Mouse (Mus musculus): Measurements from ENCODE around the gene Lactbl1. TPM values are rescaled to one million over a fixed set of nuclear protein-coding genes. Genes with fewer than 3 reads are reported as not detected.

Lactbl1 gene
- polyA plus RNA-seq, 1 experiment from 2014 or later = not detected

GRCm38 (mm10) chr4:136602568-136602967, 19.9 kb upstream of the Lactbl1 start, which contains the start of gene Kdm1a:
Gene Kdm1a, minus strand, starts transcription at chr4:136602723.
- Histone ChIP-seq H3K4me2 (peak within 1 kb of the TSS; percentile 76), H3K4me3 (peak within 1 kb of the TSS; percentile 99), H3K9ac (peak within 1 kb of the TSS; percentile 100), H3K36me3 (no peaks in the 10 kb centered on the region), H3K9me3 (no peaks in the 10 kb centered on the region), H3K27ac (replicated peaks) (peak within 1 kb of the TSS; percentile 96), H3K4me1 (replicated peaks) (peaks cover 30% of the 10 kb centered on the region), H3K27me3 (no peaks in the 10 kb centered on the region)
- WGBS = under 1% methylated on average over 31 of the region's 45 CpGs
- peak; percentile 91 for ATAC-seq (ENCODE audit: low read depth)

DNA sequence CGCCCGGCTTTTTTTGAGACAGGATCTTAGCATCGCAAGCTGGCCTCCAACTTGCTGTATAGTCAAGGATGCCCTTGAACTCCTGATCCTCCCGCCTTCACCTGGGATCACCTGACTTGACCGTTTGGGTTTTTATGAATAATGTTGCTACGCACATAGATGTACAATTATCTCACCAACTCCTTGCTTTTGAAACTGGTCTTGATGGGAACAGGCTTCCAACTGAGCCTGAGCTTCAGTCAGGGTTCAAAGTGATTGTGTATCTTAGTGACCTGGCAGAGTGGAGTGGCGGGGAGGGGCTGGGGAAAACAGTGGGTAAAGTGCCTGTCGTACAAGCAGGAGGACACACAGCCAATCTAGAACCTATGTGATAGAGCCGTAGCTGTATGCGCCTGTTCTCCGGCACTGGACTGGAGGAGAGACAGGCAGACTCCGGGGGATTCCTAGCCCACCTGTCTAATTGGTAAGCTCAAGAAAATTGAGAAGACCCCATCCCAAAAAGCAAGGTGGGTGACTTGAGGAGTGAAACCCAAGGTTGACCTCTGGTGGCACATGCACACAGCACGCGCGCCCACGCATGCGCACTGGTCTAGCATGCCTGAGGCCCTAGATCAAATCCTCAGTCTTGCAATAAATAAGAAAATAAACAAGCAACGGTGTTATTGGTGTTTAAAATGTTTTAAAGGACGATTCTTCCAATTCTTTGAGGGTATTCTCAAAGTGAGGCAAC, 16.5 kb upstream of the Lactbl1 start:
- 90% methylated on average over 19 of the region's 19 CpGs for WGBS

GRCm38 (mm10) chr4:136610387-136610856, 12.0 kb upstream of the Lactbl1 start, which contains the start of gene Tex46:
Gene Tex46, plus strand, starts transcription at chr4:136610437.
- Histone ChIP-seq H3K27ac (replicated peaks) (no peak within 1 kb of the TSS), H3K4me3 (no peak within 1 kb of the TSS), H3K27me3 (no peaks in the 10 kb centered on the region), H3K4me1 (replicated peaks) (no peaks in the 10 kb centered on the region), H3K4me2 (no peak within 1 kb of the TSS), H3K9me3 (no peaks in the 10 kb centered on the region), H3K36me3 (no peaks in the 10 kb centered on the region), H3K9ac (no peak within 1 kb of the TSS)
- WGBS = 64% methylated on average over 4 of the region's 4 CpGs
- ATAC-seq (ENCODE audit: low read depth) = no peak

More for the DNA sequence above, 16.5 kb upstream of the Lactbl1 start:
- H3K4me3 ChIP-seq = no peak overlapping the region
- no peaks in the 10 kb centered on the region for H3K27me3 ChIP-seq
- H3K9ac ChIP-seq = no peak overlapping the region
- ATAC-seq (ENCODE audit: low read depth) = no peak
- peaks cover 4% of the 10 kb centered on the region for H3K4me1 ChIP-seq (replicated peaks)
- no peaks in the 10 kb centered on the region for H3K9me3 ChIP-seq
- no peaks in the 10 kb centered on the region for H3K36me3 ChIP-seq
- H3K4me2 ChIP-seq = no peak overlapping the region
- H3K27ac ChIP-seq (replicated peaks) = no peak overlapping the region

DNA sequence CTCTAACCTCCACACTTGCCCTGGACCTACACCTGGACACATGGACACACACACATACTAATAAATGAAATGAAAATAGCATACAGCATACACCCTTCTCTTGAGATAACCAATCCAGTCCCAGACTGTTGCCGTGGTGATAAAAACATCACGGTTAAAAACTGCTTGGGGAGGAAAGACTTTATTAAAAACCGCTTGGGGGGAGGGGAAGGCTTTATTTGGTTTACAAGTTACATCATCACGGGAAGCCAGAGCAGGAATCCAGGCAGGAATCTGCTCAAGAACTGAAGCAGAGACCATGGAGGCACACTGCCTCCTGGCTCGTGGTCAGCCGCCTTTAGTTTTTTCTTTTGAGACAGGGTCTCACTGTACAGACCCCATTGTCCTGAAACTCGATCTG, 8.8 kb upstream of the Lactbl1 start:
- no peaks in the 10 kb centered on the region for H3K4me1 ChIP-seq (replicated peaks)

DNA sequence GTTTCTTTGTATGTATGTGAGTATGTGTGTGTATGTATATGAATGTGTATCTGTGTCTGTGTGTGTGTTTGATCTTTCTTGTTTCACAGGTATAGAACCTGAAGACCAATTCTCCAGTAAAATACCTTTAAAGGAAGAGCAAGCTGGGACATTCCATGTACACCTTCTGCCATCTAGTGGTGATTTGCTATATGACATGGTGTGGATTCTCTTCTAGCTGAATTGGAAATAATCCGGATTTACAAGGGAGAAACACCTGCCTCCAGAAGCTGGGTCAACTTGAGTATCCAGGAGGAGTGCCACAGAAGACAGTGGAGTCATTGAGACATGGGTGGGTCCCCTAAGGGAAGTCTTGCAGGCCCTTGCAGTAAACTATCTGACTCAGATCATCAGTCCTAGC, 1.1 kb upstream of the Lactbl1 start:
- no peaks in the 10 kb centered on the region for H3K9me3 ChIP-seq
- ATAC-seq (ENCODE audit: low read depth) = no peak
- WGBS = 3% methylated on average over 1 of the region's 1 CpGs
- no peak overlapping the region for H3K9ac ChIP-seq
- H3K4me1 ChIP-seq (replicated peaks) = 0 out of 2 replicates have a peak, but pooled peaks cover 6% of the 10 kb centered on the region
- no peak overlapping the region for H3K27ac ChIP-seq (replicated peaks)
- no peak overlapping the region for H3K4me2 ChIP-seq
- peaks cover 4% of the 10 kb centered on the region; the same call in 1 of the 2 replicates for H3K27me3 ChIP-seq
- no peak overlapping the region for H3K4me3 ChIP-seq
- no peaks in the 10 kb centered on the region for H3K36me3 ChIP-seq

More for the DNA sequence above, 8.8 kb upstream of the Lactbl1 start:
- no peak for ATAC-seq (ENCODE audit: low read depth)
- Histone ChIP-seq H3K36me3 (no peaks in the 10 kb centered on the region), H3K9me3 (no peaks in the 10 kb centered on the region), H3K9ac (no peak overlapping the region), H3K27me3 (no peaks in the 10 kb centered on the region), H3K4me2 (no peak overlapping the region), H3K4me3 (no peak overlapping the region), H3K27ac (replicated peaks) (no peak overlapping the region)
- WGBS = 64% methylated on average over 7 of the region's 7 CpGs

DNA sequence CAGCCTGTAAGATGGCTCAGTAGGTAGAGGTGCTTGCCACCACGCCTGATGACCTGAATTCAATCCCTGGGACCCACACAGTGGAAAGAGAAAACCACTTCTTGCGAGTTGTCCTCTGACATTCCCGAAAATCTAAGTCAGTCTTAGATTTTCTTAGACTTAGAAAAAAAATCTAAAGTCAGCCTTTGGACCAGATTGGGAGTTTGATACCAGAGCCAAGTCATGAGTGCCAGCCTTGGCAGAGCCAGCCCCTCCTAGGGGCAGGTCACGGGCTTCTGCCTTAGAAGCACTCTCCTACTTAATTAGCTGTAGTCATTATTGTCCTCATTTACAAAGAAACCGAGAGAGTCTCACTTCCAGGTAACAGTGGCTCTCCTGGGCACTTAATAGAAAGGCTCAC, 465 bp upstream of the Lactbl1 start:
- Histone ChIP-seq H3K4me2 (no peak overlapping the region), H3K36me3 (no peaks in the 10 kb centered on the region), H3K4me1 (replicated peaks) (0 out of 2 replicates have a peak, but pooled peaks cover 6% of the 10 kb centered on the region), H3K27ac (replicated peaks) (no peak overlapping the region), H3K27me3 (peaks cover 4% of the 10 kb centered on the region; the same call in 1 of the 2 replicates), H3K4me3 (no peak overlapping the region), H3K9ac (no peak overlapping the region), H3K9me3 (no peaks in the 10 kb centered on the region)
- ATAC-seq (ENCODE audit: low read depth) = no peak
- WGBS = 56% methylated on average over 5 of the region's 5 CpGs

GRCm38 (mm10) chr4:136626590-136626989, 4.2 kb downstream of the Lactbl1 start:
- no peaks in the 10 kb centered on the region for H3K36me3 ChIP-seq
- H3K9me3 ChIP-seq = no peaks in the 10 kb centered on the region
- no peak overlapping the region for H3K4me2 ChIP-seq
- H3K4me1 ChIP-seq (replicated peaks) = peaks cover 5% of the 10 kb centered on the region
- no peak overlapping the region for H3K9ac ChIP-seq
- no peak overlapping the region for H3K4me3 ChIP-seq
- 73% methylated on average over 6 of the region's 6 CpGs for WGBS
- no peak overlapping the region for H3K27ac ChIP-seq (replicated peaks)
- H3K27me3 ChIP-seq = peaks cover 4% of the 10 kb centered on the region; the same call in 1 of the 2 replicates
- ATAC-seq (ENCODE audit: low read depth) = no peak

DNA sequence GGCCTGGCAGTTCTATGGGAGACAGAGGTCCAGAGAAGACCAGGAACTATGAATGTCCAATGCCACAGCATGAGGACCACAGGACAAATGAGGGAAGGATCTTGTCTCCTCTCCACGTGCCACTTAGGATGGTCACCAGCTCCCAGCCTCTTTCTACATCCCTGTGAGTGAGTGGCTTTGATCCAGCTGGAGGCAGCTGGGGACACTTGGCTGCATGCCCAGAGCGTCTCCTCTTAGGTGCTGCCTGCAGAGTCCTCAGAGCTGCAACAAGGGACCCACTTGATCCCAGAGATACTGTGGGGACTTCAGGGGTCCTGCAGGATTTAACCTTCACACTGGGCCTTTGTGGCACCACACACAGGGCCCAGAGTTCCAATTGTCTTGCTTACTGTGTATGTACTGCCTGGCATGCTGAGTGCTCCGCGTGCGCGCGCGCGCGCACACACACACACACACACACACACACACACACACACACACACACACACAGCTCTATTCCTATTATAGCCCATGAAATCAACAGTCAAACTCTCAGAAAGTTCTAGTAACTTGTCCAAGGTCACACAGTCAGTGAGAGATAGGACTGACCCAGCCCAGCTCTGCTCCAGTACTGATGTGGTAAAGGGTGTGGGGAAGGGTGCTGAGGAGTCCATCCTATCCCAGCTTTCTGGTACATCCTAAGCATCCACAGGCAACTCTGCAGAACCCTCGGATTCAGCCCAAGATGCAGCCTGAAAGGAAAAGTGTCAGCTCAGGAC, 9.0 kb downstream of the Lactbl1 start:
- WGBS = 78% methylated on average over 11 of the region's 11 CpGs
- H3K4me3 ChIP-seq = no peak overlapping the region
- no peak for ATAC-seq (ENCODE audit: low read depth)
- peaks cover 5% of the 10 kb centered on the region for H3K4me1 ChIP-seq (replicated peaks)
- H3K4me2 ChIP-seq = no peak overlapping the region
- H3K36me3 ChIP-seq = no peaks in the 10 kb centered on the region
- no peak overlapping the region for H3K9ac ChIP-seq
- H3K27ac ChIP-seq (replicated peaks) = no peak overlapping the region
- H3K27me3 ChIP-seq = peaks cover 9% of the 10 kb centered on the region
- H3K9me3 ChIP-seq = no peaks in the 10 kb centered on the region

DNA sequence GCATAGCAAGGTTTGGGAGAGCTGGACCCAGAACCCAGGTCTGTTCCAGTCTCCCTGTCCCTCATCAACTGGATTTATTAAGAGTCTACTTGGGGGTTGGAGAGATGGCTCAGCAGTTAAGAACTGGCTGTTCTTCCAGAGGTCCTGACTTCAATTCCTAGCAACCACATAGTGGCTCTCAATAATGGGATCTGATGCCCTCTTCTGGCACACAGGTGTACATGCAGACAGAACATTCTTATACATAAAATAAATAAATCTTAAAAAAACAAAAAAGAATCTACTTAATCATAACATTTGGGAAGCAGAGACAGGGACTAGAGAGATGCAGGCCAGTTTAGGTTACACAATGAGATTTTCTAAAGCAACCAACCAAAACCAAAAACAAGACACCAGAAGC, 13.6 kb downstream of the Lactbl1 start:
- no peak for ATAC-seq (ENCODE audit: low read depth)
- Histone ChIP-seq H3K4me3 (no peak overlapping the region), H3K9me3 (no peaks in the 10 kb centered on the region), H3K27me3 (peaks cover 34% of the 10 kb centered on the region), H3K4me1 (replicated peaks) (peaks cover 16% of the 10 kb centered on the region), H3K36me3 (no peaks in the 10 kb centered on the region), H3K27ac (replicated peaks) (no peak overlapping the region), H3K4me2 (no peak overlapping the region), H3K9ac (no peak overlapping the region)

GRCm38 (mm10) chr4:136636511-136636910, 14.1 kb downstream of the Lactbl1 start:
- Histone ChIP-seq H3K9me3 (no peaks in the 10 kb centered on the region), H3K4me2 (0 out of 2 replicates have a peak overlapping the region, but pooled peaks have one; percentile 74), H3K36me3 (no peaks in the 10 kb centered on the region), H3K4me3 (peak overlapping the region; percentile 50; the same call in 1 of the 2 replicates), H3K27ac (replicated peaks) (no peak overlapping the region), H3K4me1 (replicated peaks) (peaks cover 12% of the 10 kb centered on the region), H3K9ac (peak overlapping the region; percentile 72; the same call in 1 of the 2 replicates), H3K27me3 (peaks cover 34% of the 10 kb centered on the region)
- no peak for ATAC-seq (ENCODE audit: low read depth)
- 60% methylated on average over 5 of the region's 5 CpGs for WGBS

- Histone ChIP-seq H3K4me3 (peak overlapping the region; percentile 50), H3K9me3 (no peaks in the 10 kb centered on the region), H3K4me2 (peak overlapping the region; percentile 74), H3K9ac (peak overlapping the region; percentile 72), H3K27me3 (peaks cover 34% of the 10 kb centered on the region), H3K36me3 (no peaks in the 10 kb centered on the region), H3K27ac (replicated peaks) (no peak overlapping the region; the same call in 1 of the 2 replicates), H3K4me1 (replicated peaks) (peaks cover 12% of the 10 kb centered on the region)
- peak; percentile 55 for ATAC-seq (ENCODE audit: low read depth)
- 14% methylated on average over 37 of the region's 37 CpGs for WGBS
Measured at GRCm38 (mm10) chr4:136636983-136637562, 14.7 kb downstream of the Lactbl1 start.

Data from neural tube, embryonic 13.5 days (tissue).